Mouse (Mus musculus) neural tube, postnatal 0 days (tissue): ENCODE data around the gene Vmac. TPM values are rescaled to one million over a fixed set of nuclear protein-coding genes. Genes with fewer than 3 reads are reported as not detected.

ENCODE experiments used
- polyA plus RNA-seq: library from polyadenylated mRNA; unstranded; fragments of >200 nt; fragmentation: Nextera tagmentation; extraction: Ambion mirVana; gene quantifications from 2 replicates; pipeline ENCODE4 v1.2.1, GENCODE M21; 2015

The Vmac gene
- 13.2 and 19.0 TPM in 2 replicates for polyA plus RNA-seq

GRCm38 (mm10) chr17:56717363-56718058 is at the start of gene Vmac, which contains the start of gene Ndufa11:
Gene Vmac (minus strand): TSS chr17:56718022.
Gene Ndufa11 (plus strand): TSS chr17:56717767.

GRCm38 (mm10) chr17:56764474-56765354 is 46.9 kb upstream of the Vmac start, which contains the start of gene Dus3l:
Gene Dus3l (plus strand): TSS chr17:56764757.

GRCm38 (mm10) chr17:56757416-56758123 is 39.7 kb upstream of the Vmac start, which contains the start of gene Nrtn:
Gene Nrtn (minus strand): TSS chr17:56757530.

GRCm38 (mm10) chr17:56672941-56673646 is 44.7 kb downstream of the Vmac start, which contains the start of gene Ranbp3:
Gene Ranbp3 (plus strand): TSS chr17:56673294.

Other genes with a start within 250 kb of the Vmac start
- 159 and 196 TPM in 2 replicates for gene Ptprs, start 241.5 kb downstream of the Vmac start, polyA plus RNA-seq
- gene Znrf4, start 205.6 kb downstream of the Vmac start, polyA plus RNA-seq = not detected in 2 replicates
- gene Gm20219, start 163.6 kb downstream of the Vmac start, polyA plus RNA-seq = 0.36 and 0.84 TPM in 2 replicates
- gene Safb2, start 133.4 kb downstream of the Vmac start, polyA plus RNA-seq = 42.3 and 55.9 TPM in 2 replicates
- gene Safb, start 133.2 kb downstream of the Vmac start, polyA plus RNA-seq = 71.8 and 80.4 TPM in 2 replicates
- gene 2410015M20Rik, start 108.3 kb downstream of the Vmac start, polyA plus RNA-seq = 234 and 256 TPM in 2 replicates
- 1,131 and 1,363 TPM in 2 replicates for gene Rpl36, start 104.6 kb downstream of the Vmac start, polyA plus RNA-seq
- gene Lonp1, start 91.1 kb downstream of the Vmac start, polyA plus RNA-seq = 42.0 and 44.9 TPM in 2 replicates
- 0.87 and 0.97 TPM in 2 replicates for gene Catsperd, start 89.9 kb downstream of the Vmac start, polyA plus RNA-seq
- 71.4 and 81.5 TPM in 2 replicates for gene Ranbp3, start 44.7 kb downstream of the Vmac start, polyA plus RNA-seq
- gene Ndufa11, start 255 bp downstream of the Vmac start, polyA plus RNA-seq = 830 and 877 TPM in 2 replicates
- gene Nrtn, start 39.5 kb upstream of the Vmac start, polyA plus RNA-seq = 6.2 and 7.9 TPM in 2 replicates
- 85.8 and 101 TPM in 2 replicates for gene Dus3l, start 46.7 kb upstream of the Vmac start, polyA plus RNA-seq
- 0.33 and 0.53 TPM in 2 replicates for gene Prr22, start 52.2 kb upstream of the Vmac start, polyA plus RNA-seq
- 3.5 and 4.8 TPM in 2 replicates for gene Rfx2, start 113.0 kb upstream of the Vmac start, polyA plus RNA-seq
- gene Acsbg2, start 156.4 kb upstream of the Vmac start, polyA plus RNA-seq = not detected in 2 replicates
- 0.15 and 0.24 TPM in 2 replicates for gene 1700061G19Rik, start 157.5 kb upstream of the Vmac start, polyA plus RNA-seq
- gene Mllt1, start 217.4 kb upstream of the Vmac start, polyA plus RNA-seq = 51.9 and 56.7 TPM in 2 replicates